Mouse (Mus musculus): ENCODE data around the gene Nenf.

Nenf gene

GRCm38 (mm10) chr1:191283110-191284040 is 34.6 kb downstream of the Nenf start:
- no peak for DNase-seq (ENCODE audit: low spot score)

DNA sequence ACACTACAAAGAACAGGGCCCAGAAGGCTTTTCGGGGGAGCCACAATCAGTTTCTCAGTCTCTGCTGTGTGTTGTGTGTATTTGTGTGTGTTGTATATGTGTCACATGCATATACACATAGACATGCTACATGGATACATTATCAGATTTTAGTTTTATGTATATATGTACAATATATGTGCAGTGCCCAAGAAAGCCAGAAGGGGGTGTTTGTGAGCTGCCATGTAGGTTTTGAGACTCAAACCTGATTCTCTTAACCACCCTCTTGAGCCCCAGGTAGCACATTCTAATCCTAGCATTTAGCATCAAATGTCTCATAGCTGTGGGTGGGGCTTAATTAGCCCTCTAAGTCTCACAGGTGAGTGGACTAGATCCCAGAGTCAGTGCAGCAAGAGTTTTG is 35.7 kb downstream of the Nenf start:
- DNase-seq (ENCODE audit: low spot score): no peak

GRCm38 (mm10) chr1:191281171-191281570 is 36.8 kb downstream of the Nenf start:
- DNase-seq (ENCODE audit: low spot score): no peak

GRCm38 (mm10) chr1:191278324-191278723 is 39.7 kb downstream of the Nenf start:
- DNase-seq (ENCODE audit: low spot score): no peak

DNA sequence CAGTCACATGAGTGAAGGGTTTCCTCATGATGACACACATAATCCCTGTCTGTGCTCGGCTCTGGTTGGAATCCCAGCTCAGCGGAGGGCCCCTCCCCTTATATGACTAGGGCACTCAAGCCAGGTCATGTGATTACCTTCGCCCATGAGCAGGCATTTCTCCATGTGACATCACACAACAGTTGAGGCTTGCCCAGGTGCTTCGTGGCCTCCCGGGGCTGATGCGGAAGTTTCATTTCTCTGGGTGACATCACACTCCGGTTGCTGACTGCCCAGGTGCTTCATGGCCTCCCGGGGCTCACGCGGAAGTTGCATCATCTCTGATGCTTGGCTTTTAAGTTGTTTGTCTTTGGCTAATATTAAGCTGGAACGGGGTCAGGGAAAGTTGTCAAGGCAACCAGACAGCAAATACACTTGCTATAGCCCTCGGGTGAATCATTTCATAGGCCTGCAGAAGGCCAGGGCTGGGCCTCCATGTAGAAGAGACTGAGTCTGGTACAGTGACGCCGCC is 40.4 kb downstream of the Nenf start:
- DNase-seq (ENCODE audit: low spot score): no peak

- no peak for DNase-seq (ENCODE audit: low spot score)
Measured at GRCm38 (mm10) chr1:191276181-191276580, 41.8 kb downstream of the Nenf start.

DNA sequence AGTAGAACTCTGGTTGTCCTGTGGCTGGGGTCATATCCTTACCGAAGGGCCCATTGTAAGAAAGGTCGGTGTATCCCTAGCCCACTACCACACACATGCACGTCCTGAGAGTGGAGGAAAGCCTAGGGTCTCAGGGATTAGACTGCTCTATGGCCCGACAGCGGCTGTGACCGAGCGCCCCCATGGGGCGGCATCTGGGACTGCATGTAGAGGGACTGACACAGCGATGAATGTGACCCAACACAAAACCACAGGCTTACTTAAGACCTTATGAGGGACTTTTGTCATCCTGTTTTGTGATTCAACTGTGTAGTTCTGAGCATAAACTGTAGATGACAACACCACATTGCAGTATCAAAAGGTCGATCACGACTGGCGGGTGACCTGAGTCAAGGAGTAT is 42.5 kb downstream of the Nenf start:
- no peak for DNase-seq (ENCODE audit: low spot score)

DNA sequence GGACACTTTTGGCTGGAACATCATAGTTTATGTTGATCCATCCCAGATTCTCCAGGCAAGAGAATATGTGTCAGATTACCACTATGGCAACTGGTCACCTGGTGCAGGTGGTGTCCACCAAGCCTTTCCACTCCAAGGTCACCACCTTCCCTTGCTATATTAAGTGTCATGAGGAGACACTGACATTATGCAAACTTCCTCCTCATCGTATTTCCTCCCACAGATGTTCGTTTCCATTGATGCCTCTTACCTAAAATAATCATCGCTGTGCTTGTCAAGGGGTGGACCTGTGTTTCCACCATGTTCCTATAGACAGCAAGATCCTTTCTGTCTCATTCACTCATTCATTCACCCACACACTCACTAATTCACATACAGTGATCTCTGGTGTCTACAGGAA is 45.3 kb downstream of the Nenf start:
- no peak for DNase-seq (ENCODE audit: low spot score)

GRCm38 (mm10) chr1:191269648-191269952 is 48.4 kb downstream of the Nenf start:
- no peak for DNase-seq (ENCODE audit: low spot score)

- no peak for DNase-seq (ENCODE audit: low spot score)
Measured at GRCm38 (mm10) chr1:191268797-191269647, 49.0 kb downstream of the Nenf start.

- no peak for DNase-seq (ENCODE audit: low spot score)
Measured at GRCm38 (mm10) chr1:191267856-191268255, 50.1 kb downstream of the Nenf start.

DNA sequence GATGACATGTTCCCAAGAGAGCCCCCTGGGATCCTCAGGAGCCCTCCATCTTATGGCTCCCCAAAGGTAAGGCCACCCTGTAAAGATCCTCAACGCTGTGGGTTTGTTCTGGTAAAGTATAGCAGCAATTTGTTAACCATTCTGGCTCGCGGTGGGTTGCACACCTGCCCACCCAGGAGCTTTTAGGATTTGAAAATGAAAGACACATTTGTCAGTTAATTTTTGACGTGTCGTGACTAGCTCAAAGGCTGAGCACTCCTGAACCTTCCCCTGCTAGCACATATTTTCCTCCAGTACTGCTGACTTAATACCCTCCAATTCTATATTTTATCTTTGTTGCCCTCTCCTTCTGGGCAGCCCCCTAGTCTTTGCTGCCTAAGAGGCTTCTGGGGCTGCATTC is 50.8 kb downstream of the Nenf start:
- no peak for DNase-seq (ENCODE audit: low spot score)

DNA sequence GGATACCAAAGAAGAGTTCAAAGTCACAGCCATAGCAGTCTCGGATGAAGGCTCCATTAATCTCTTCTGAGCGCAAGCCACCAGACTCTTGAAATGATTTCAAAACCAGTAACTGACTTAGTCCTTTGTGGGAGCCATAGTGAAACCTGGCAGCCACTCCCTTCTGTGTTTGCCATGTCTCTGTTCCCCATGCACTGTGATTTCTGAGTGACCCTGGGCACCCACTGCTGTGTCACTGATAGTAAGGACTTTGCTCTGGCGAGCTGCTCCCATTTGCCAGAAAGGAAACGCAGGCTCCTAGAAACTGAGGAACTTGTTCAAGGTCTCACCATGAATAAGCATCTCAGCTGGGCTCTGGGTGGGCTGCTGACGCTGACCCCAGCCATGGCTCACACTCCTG is 54.5 kb downstream of the Nenf start:
- no peak for DNase-seq (ENCODE audit: low spot score)

DNA sequence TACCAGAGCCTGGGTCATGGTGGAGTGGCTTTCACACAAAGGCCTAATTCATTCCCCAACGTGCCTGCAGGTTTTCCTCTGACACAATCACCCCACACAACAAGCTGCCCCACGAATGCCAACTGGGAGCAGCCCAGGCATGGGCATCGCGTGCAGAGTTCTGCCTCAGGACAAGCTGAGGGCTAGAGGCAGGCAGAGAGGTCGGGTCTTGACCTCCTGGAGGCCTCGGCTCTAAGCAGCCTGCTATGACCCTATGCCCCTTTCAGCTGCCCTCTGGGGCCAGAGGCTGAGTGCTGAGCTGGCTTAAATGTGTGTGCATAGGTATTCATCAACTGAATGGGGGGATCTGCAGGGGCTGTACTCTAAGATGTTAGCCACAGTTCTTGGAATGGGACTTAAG is 56.1 kb downstream of the Nenf start:
- DNase-seq (ENCODE audit: low spot score): no peak

DNA sequence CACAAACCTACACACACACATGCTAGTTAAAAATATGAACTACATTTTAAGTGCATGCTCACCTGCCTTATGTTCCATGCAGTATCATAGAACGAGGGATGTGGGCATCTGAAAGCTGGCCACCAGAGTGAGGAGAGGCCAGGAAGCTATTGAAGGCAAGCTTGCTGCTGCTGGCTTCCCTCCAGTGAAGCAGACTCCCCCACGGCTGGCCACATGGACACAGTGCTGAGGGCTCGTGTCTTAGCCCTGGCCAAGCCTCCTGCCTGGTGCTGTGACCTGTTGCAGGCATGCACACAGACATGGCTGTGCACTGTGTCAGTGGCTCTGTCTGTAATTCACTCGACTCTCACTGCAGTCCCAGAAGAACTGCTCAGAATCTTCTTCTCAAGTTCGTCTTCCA is 58.3 kb downstream of the Nenf start:
- DNase-seq (ENCODE audit: low spot score): no peak

DNA sequence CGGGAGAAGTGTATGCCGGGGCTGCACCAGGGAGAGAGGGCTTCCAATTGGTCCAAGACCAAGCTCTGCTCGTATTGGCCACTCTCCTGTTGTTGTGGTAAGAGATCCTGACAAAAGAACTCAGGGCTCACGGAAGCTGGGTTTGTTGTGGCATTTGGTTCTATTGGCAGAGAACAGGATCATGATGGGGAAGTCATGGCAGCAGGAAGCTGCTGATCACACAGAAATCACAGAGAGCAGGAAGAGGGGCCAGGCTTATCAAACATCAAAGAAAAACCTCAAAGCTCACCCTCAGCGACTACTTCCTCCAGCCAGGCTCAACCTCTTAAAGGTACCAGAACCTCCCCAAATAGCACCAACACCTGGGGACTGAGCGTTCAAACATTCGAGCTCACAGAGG is 58.9 kb downstream of the Nenf start:
- DNase-seq (ENCODE audit: low spot score): no peak

- no peak for DNase-seq (ENCODE audit: low spot score)
Measured at GRCm38 (mm10) chr1:191258521-191258920, 59.5 kb downstream of the Nenf start.

GRCm38 (mm10) chr1:191257981-191258380 is 60.0 kb downstream of the Nenf start:
- DNase-seq (ENCODE audit: low spot score): no peak

DNA sequence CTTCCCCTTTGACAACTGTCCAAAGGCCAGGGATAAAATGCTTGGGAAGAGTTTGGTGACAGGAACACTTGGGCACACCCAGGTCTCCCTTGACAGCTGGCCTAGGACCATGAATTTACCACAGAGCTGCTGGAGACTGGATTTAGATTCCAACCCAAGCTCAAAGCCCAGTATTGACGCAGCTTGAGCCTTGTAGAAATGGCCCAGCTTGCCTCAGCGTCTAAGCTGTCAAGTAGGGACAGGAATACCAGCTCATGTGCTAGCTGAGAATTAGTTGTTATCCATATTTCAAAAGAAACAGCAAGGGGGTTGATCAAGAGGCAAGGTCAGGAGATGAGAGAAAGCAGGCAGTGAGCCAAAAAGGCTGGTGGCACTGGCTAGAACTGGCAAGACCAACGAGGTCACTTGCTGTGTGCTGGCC is 60.6 kb downstream of the Nenf start:
- no peak for DNase-seq (ENCODE audit: low spot score)
